Comparison of ENCODE assay signal across 8 mouse cellular contexts in the genomic region with DNA sequence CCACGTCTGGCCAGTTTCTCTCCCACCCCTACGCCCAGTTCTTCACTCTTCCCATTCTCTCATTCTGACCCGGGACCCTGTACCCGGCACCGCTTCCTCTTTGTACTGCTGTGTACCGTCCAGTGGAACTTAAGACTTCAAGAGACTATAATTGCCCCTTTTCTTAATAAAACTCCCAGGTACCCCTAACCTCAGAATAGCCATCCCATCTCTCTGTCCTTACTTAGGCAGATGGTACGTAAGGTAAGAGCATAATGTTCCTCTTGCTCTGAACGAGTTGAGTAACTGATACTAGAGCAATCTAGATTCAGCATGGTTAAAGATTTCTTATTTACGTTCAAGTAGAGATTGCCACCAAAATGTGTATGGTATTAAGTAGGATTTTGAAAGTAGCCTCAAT. TPM values are rescaled to one million over a fixed set of nuclear protein-coding genes. Genes with fewer than 3 reads are reported as not detected.
DNase-seq lines count a peak whose midpoint lies in the region; ATAC-seq and TF ChIP-seq lines count a peak whose summit lies in the region.

No protein-coding gene starts in this region.

- H3K27me3 ChIP-seq in erythroblast, embryonic 14.5 days (ENCODE audit: control insufficient read depth), result peaks cover 20% of the 10 kb centered on the region
- H3K27me3 ChIP-seq in thymus, adult 2 months (ENCODE audit: control insufficient read depth, insufficient read depth, low read length), result no peaks in the 10 kb centered on the region
- H3K27me3 ChIP-seq in limb, embryonic 14.5 days (ENCODE audit: control insufficient read depth, insufficient read depth, low read length), result no peaks in the 10 kb centered on the region
- H3K27me3 ChIP-seq in stomach, embryonic 16.5 days (ENCODE audit: control insufficient read depth, insufficient read depth, low read length), result no peaks in the 10 kb centered on the region

- peak overlapping the region; percentile 83 for H3K4me2 ChIP-seq in limb, embryonic 14.5 days (replicated peaks; ENCODE audit: low read depth, low read length, severe bottlenecking)
- H3K4me2 ChIP-seq in stomach, embryonic 16.5 days (ENCODE audit: low read depth, low read length), result peak overlapping the region; percentile 87

- H3K9ac ChIP-seq in limb, embryonic 14.5 days (ENCODE audit: low read depth, low read length, severe bottlenecking), result peak overlapping the region; percentile 82
- H3K9ac ChIP-seq in stomach, embryonic 16.5 days (ENCODE audit: low read length), result peak overlapping the region; percentile 83

- no peak for TF ChIP-seq CTCF in thymus, adult 2 months (IDR thresholded peaks at IDR 0.05; ENCODE audit: borderline replicate concordance, control insufficient read depth, extremely low read depth, insufficient read depth, low read length, poor library complexity)

- no peak overlapping the region for H3K27ac ChIP-seq in thymus, adult 2 months (ENCODE audit: control insufficient read depth, insufficient read depth, low read length)
- no peak overlapping the region for H3K27ac ChIP-seq in limb, embryonic 14.5 days (replicated peaks; ENCODE audit: low read depth, low read length)
- H3K27ac ChIP-seq in stomach, embryonic 16.5 days (ENCODE audit: low read length), result peak overlapping the region; percentile 60

- peaks cover 5% of the 10 kb centered on the region for H3K36me3 ChIP-seq in erythroblast, embryonic 14.5 days (ENCODE audit: control insufficient read depth)
- H3K36me3 ChIP-seq in thymus, adult 2 months (ENCODE audit: control insufficient read depth, insufficient read depth, low read length), result no peaks in the 10 kb centered on the region
- no peaks in the 10 kb centered on the region for H3K36me3 ChIP-seq in limb, embryonic 14.5 days (ENCODE audit: control insufficient read depth, insufficient read depth, low read length)
- no peaks in the 10 kb centered on the region for H3K36me3 ChIP-seq in stomach, embryonic 16.5 days (ENCODE audit: control insufficient read depth, insufficient read depth, low read length)

- peaks cover 36% of the 10 kb centered on the region for H3K4me1 ChIP-seq in erythroblast, embryonic 14.5 days (ENCODE audit: control insufficient read depth)
- peaks cover 2% of the 10 kb centered on the region; the same call in 1 of the 2 replicates for H3K4me1 ChIP-seq in thymus, adult 2 months (replicated peaks; ENCODE audit: control insufficient read depth, insufficient read depth, low read length)
- H3K4me1 ChIP-seq in limb, embryonic 14.5 days (ENCODE audit: control insufficient read depth, insufficient read depth, low read length), result peaks cover 20% of the 10 kb centered on the region
- H3K4me1 ChIP-seq in stomach, embryonic 16.5 days (ENCODE audit: control insufficient read depth, insufficient read depth, low read length), result peaks cover 11% of the 10 kb centered on the region; the same call in 1 of the 2 replicates

- no peak for ATAC-seq in erythroblast, adult 5-6 weeks (replicated peaks; ENCODE audit: low FRiP score, poor library complexity, severe bottlenecking)
- no peak for ATAC-seq in limb, embryonic 14.5 days (ENCODE audit: low FRiP score, low read depth)
- ATAC-seq in stomach, embryonic 16.5 days (ENCODE audit: insufficient read depth, low FRiP score), result no peak

- WGBS in thymus, adult 2 months, result 13% methylated on average over 9 of the region's 9 CpGs
- WGBS in limb, embryonic 14.5 days, result 2% methylated on average over 9 of the region's 9 CpGs
- 4% methylated on average over 9 of the region's 9 CpGs for WGBS in stomach, embryonic 16.5 days

- TF ChIP-seq POLR2A in thymus, adult 2 months (IDR thresholded peaks at IDR 0.05; ENCODE audit: control insufficient read depth, extremely low read depth, insufficient read depth, low read length, poor library complexity), result no peak
- TF ChIP-seq POLR2A in limb, embryonic 14.5 days (IDR thresholded peaks at IDR 0.05; ENCODE audit: borderline replicate concordance, extremely low read depth, insufficient read depth, insufficient read length), result no peak

- no peaks in the 10 kb centered on the region for H3K9me3 ChIP-seq in erythroblast, embryonic 14.5 days (ENCODE audit: control insufficient read depth, low read length)
- H3K9me3 ChIP-seq in limb, embryonic 14.5 days (ENCODE audit: control insufficient read depth, low read length), result no peaks in the 10 kb centered on the region
- no peaks in the 10 kb centered on the region for H3K9me3 ChIP-seq in stomach, embryonic 16.5 days (replicated peaks; ENCODE audit: control insufficient read depth, low read length)

- no peak for DNase-seq in thymus, adult 2 months
- no peak for DNase-seq in thymus, adult 18-20 months
- no peak for DNase-seq in limb, embryonic 14.5 days (ENCODE audit: low spot score)
- DNase-seq in layer of hippocampus, postnatal 25 days (ENCODE audit: extremely low spot score in 1 of 2, low spot score in 1 of 2), result no peak
- DNase-seq in right cerebral cortex, postnatal 36 days (ENCODE audit: low spot score in 2 of 2), result no peak

- peak overlapping the region; percentile 92 for H3K4me3 ChIP-seq in erythroblast, embryonic 14.5 days (replicated peaks)
- peak overlapping the region; percentile 74 for H3K4me3 ChIP-seq in thymus, adult 2 months (ENCODE audit: control insufficient read depth, insufficient read depth, low read length)
- peak overlapping the region; percentile 84 for H3K4me3 ChIP-seq in limb, embryonic 14.5 days (replicated peaks; ENCODE audit: low read length)
- H3K4me3 ChIP-seq in stomach, embryonic 16.5 days (replicated peaks; ENCODE audit: low read length), result peak overlapping the region; percentile 92

RNA-seq across cellular contexts. Expression of a gene that starts 1.3 kb away (rescaled TPM):
- polyA plus RNA-seq in erythroblast, embryonic 14.5 days (2012), result 0.76 and 1.3 TPM in 2 replicates
- total RNA-seq in erythroblast, adult 5-6 weeks (2015; ENCODE audit: low replicate concordance), result 2.5 and 2.9 TPM in 2 replicates
- 1.4 and 6.6 TPM in 2 replicates for total RNA-seq in erythroblast, adult 5-6 weeks (2017; ENCODE audit: low replicate concordance)
- polyA plus RNA-seq in thymus, adult 2 months (2012; rRNA removed), result 13.2 and 19.1 TPM in 2 replicates
- polyA plus RNA-seq in limb, embryonic 14.5 days (2012; rRNA removed), result 40.8 and 41.5 TPM in 2 replicates
- polyA plus RNA-seq in limb, embryonic 14.5 days (2014; fragmentation: Nextera tagmentation; extraction: Ambion mirVana), result 9.4 and 9.9 TPM in 2 replicates
- 3.5 and 4.0 TPM in 2 replicates for polyA plus RNA-seq in stomach, embryonic 16.5 days (2015; fragmentation: Nextera tagmentation; extraction: Ambion mirVana)
- total RNA-seq in layer of hippocampus, postnatal 25 days (2021), result 10 to 100 TPM; 14.4 to 19.5 TPM

RNA-seq across cellular contexts. Expression of a gene that starts 46.0 kb away (rescaled TPM):
- polyA plus RNA-seq in erythroblast, embryonic 14.5 days (2012), result 1.3 and 2.3 TPM in 2 replicates
- 2.7 and 5.0 TPM in 2 replicates for total RNA-seq in erythroblast, adult 5-6 weeks (2015; ENCODE audit: low replicate concordance)
- total RNA-seq in erythroblast, adult 5-6 weeks (2017; ENCODE audit: low replicate concordance), result 4.3 and 5.4 TPM in 2 replicates
- polyA plus RNA-seq in thymus, adult 2 months (2012; rRNA removed), result 8.2 and 10.7 TPM in 2 replicates
- 3.9 and 6.8 TPM in 2 replicates for polyA plus RNA-seq in limb, embryonic 14.5 days (2012; rRNA removed)
- polyA plus RNA-seq in limb, embryonic 14.5 days (2014; fragmentation: Nextera tagmentation; extraction: Ambion mirVana), result 1.6 and 2.1 TPM in 2 replicates
- 5.5 and 5.7 TPM in 2 replicates for polyA plus RNA-seq in stomach, embryonic 16.5 days (2015; fragmentation: Nextera tagmentation; extraction: Ambion mirVana)
- 1 to 10 TPM in 1 of 2 experiments, under 1 TPM in 1; 0.79 to 1.0 TPM for total RNA-seq in layer of hippocampus, postnatal 25 days (2021)
